In genomic region chr9:123788855-123789529, GRCm38 (mm10) we compare ENCODE assay signal across 21 mouse cellular contexts. TPM values are rescaled to one million over a fixed set of nuclear protein-coding genes. Genes with fewer than 3 reads are reported as not detected.
DNase-seq lines count a peak whose midpoint lies in the region; ATAC-seq and TF ChIP-seq lines count a peak whose summit lies in the region.
"Had no signal": no experiment of that assay in that cellular context is flagged by ENCODE, and none has a peak within 500 bp of the region (broad histone marks: within the 10 kb centered on the region; RNA-seq: fewer than 3 reads in every experiment).

No protein-coding gene starts in this region.

- no peak overlapping the region for H3K27ac ChIP-seq in heart, postnatal 0 days (ENCODE audit: low read depth)
- H3K27ac ChIP-seq in heart, embryonic 11.5 days (ENCODE audit: low read depth, low read length): no peak overlapping the region
- H3K27ac ChIP-seq: embryonic facial prominence, embryonic 13.5 days; limb, embryonic 12.5 days; liver, embryonic 13.5 days; lung, embryonic 15.5 days; macrophage; midbrain, embryonic 13.5 days had no signal

- ATAC-seq in heart, postnatal 0 days (ENCODE audit: insufficient read depth, low read depth): 0 out of 2 replicates have a peak, but pooled peaks have one; percentile 11
- ATAC-seq in heart, embryonic 11.5 days (replicated peaks; ENCODE audit: insufficient number of reproducible peaks, low FRiP score, low TSS enrichment): no peak
- ATAC-seq: hindbrain, embryonic 16.5 days; midbrain, embryonic 13.5 days had no signal

- no peaks in the 10 kb centered on the region for H3K4me1 ChIP-seq in heart, postnatal 0 days (ENCODE audit: control insufficient read depth, insufficient read depth)
- no peaks in the 10 kb centered on the region for H3K4me1 ChIP-seq in heart, embryonic 11.5 days (ENCODE audit: control insufficient read depth, insufficient read depth, low read length)
- H3K4me1 ChIP-seq: embryonic facial prominence, embryonic 13.5 days; limb, embryonic 12.5 days; liver, embryonic 13.5 days; lung, embryonic 15.5 days; midbrain, embryonic 13.5 days had no signal

- WGBS in heart, postnatal 0 days: 46% methylated on average over 4 of the region's 4 CpGs
- 60% methylated on average over 4 of the region's 4 CpGs for WGBS in heart, embryonic 11.5 days (ENCODE audit: insufficient replicate concordance)

- peaks cover 3% of the 10 kb centered on the region for H3K9me3 ChIP-seq in heart, postnatal 0 days (replicated peaks; ENCODE audit: control insufficient read depth, low read length)
- peaks cover 1% of the 10 kb centered on the region; the same call in 1 of the 2 replicates for H3K9me3 ChIP-seq in heart, embryonic 11.5 days (replicated peaks; ENCODE audit: control insufficient read depth, low read length)
- H3K9me3 ChIP-seq: embryonic facial prominence, embryonic 13.5 days; lung, embryonic 15.5 days; midbrain, embryonic 13.5 days had no signal

- H3K27me3 ChIP-seq in heart, postnatal 0 days (ENCODE audit: control insufficient read depth, insufficient read depth, low read length): no peaks in the 10 kb centered on the region
- H3K27me3 ChIP-seq in heart, embryonic 11.5 days (ENCODE audit: control insufficient read depth, insufficient read depth, low read length): no peaks in the 10 kb centered on the region
- H3K27me3 ChIP-seq: CH12.LX; embryonic facial prominence, embryonic 13.5 days; limb, embryonic 12.5 days; liver, embryonic 13.5 days; lung, embryonic 15.5 days; midbrain, embryonic 13.5 days had no signal

- H3K9ac ChIP-seq in heart, postnatal 0 days (replicated peaks; ENCODE audit: low read depth, low read length): no peak overlapping the region
- no peak overlapping the region for H3K9ac ChIP-seq in heart, embryonic 11.5 days (ENCODE audit: low read depth, low read length)
- H3K9ac ChIP-seq: embryonic facial prominence, embryonic 13.5 days; limb, embryonic 12.5 days; liver, embryonic 13.5 days; lung, embryonic 15.5 days; midbrain, embryonic 13.5 days had no signal

- DNase-seq in cerebellum, postnatal 14 days: peak; percentile 5 to 27
- DNase-seq in cerebellum, postnatal 4 days (ENCODE audit: low spot score in 2 of 2): no peak
- DNase-seq in heart, postnatal 0 days (ENCODE audit: low spot score): no peak
- DNase-seq in right cerebral cortex, adult 18-20 months: peak; percentile 4
- DNase-seq in right cerebral cortex, postnatal 4 days: no peak
- peak; percentile 18 to 22 for DNase-seq in right cerebral cortex, postnatal 36 days (ENCODE audit: low spot score in 2 of 2)
- DNase-seq in neural tube, embryonic 10.5 days (ENCODE audit: extremely low spot score, low spot score): no peak
- DNase-seq: gastrocnemius, postnatal 36 days; kidney, adult 8-10 months; kidney, postnatal 36 days; liver, embryonic 13.5 days had no signal

- H3K4me3 ChIP-seq in heart, postnatal 0 days (ENCODE audit: low read depth, low read length): no peak overlapping the region
- H3K4me3 ChIP-seq in heart, embryonic 11.5 days (ENCODE audit: low read depth, low read length): no peak overlapping the region
- H3K4me3 ChIP-seq: embryonic facial prominence, embryonic 13.5 days; limb, embryonic 12.5 days; liver, embryonic 13.5 days; lung, embryonic 15.5 days; midbrain, embryonic 13.5 days had no signal

- H3K4me2 ChIP-seq in heart, postnatal 0 days (ENCODE audit: low read depth, low read length): no peak overlapping the region
- H3K4me2 ChIP-seq in heart, embryonic 11.5 days: no peak overlapping the region
- H3K4me2 ChIP-seq: embryonic facial prominence, embryonic 13.5 days; limb, embryonic 12.5 days; liver, embryonic 13.5 days; lung, embryonic 15.5 days; midbrain, embryonic 13.5 days had no signal

- peaks cover 55% of the 10 kb centered on the region for H3K36me3 ChIP-seq in heart, postnatal 0 days (replicated peaks; ENCODE audit: control insufficient read depth, insufficient read depth, low read length)
- peaks cover 13% of the 10 kb centered on the region for H3K36me3 ChIP-seq in heart, embryonic 11.5 days (ENCODE audit: control insufficient read depth, insufficient read depth, low read length)

- no peak for TF ChIP-seq CTCF in heart, postnatal 0 days (IDR thresholded peaks at IDR 0.05; ENCODE audit: low read depth)

- no peak for TF ChIP-seq EP300 in heart, postnatal 0 days (IDR thresholded peaks at IDR 0.05; ENCODE audit: low read depth)

RNA-seq across cellular contexts. Expression of gene Cxcr6, which starts 17.3 kb away (rescaled TPM):
- not detected in 2 replicates for total RNA-seq in heart, postnatal 0 days (2014; rRNA removed; ENCODE audit: low replicate concordance)
- polyA plus RNA-seq in heart, postnatal 0 days (2015; fragmentation: Nextera tagmentation; extraction: Ambion mirVana): 0.14 and 0.30 TPM in 2 replicates
- polyA plus RNA-seq in heart, embryonic 11.5 days (2014; fragmentation: Nextera tagmentation; extraction: Ambion mirVana): 0.82 TPM in 1 of 2 replicates, not detected in the other
- total RNA-seq: gastrocnemius, postnatal 36 days; layer of hippocampus, postnatal 14 days had no signal
- polyA plus RNA-seq: cortical plate, adult 2 months had no signal

Comparison
In these comparisons a context has a peak if more than half of its experiments do, and no peak if none do; other contexts are left out.
1. DNase-seq: peak in cerebellum, postnatal 14 days (2 of 2), right cerebral cortex, adult 18-20 months (single experiment) and right cerebral cortex, postnatal 36 days (2 of 2); none in cerebellum, postnatal 4 days (0 of 2), heart, postnatal 0 days (single experiment), right cerebral cortex, postnatal 4 days (single experiment) and neural tube, embryonic 10.5 days (single experiment).